Mouse (Mus musculus) Patski (cell line): Measurements from ENCODE around the gene Tifab. TPM values are rescaled to one million over a fixed set of nuclear protein-coding genes. Genes with fewer than 3 reads are reported as not detected.
A peak's percentile ranks its signal among the peaks of the same experiment; 100 is the strongest.

Source experiments
- ATAC-seq: fragments of 100-300 bp; one replicate; pipeline ENCODE4 v1.8.0; 2021
- CTCF ChIA-PET: fragments of 350-600 bp; sonication (Branson Sonifier 250); formaldehyde crosslinking; loops from one replicate; lab custom pipeline; 2022; ENCODE audit warnings: inconsistent platforms; lab: Charles Lee
- POLR2A ChIA-PET: fragments of 350-600 bp; sonication (Branson Sonifier 250); formaldehyde crosslinking; loops from one replicate; lab custom pipeline; 2022; ENCODE audit warnings: antibody characterized with exemption, inconsistent platforms; lab: Charles Lee
- DNase-seq: peaks from one replicate; pipeline ENCODE4 v3.0.0-alpha.2; 2011; ENCODE audit warnings: low read depth, low spot score
- H3K27me3 ChIP-seq: fragments of 371-371 bp; one replicate; pipeline ENCODE4 v1.5.1; 2021
- CTCF ChIP-seq: fragments of 100-300 bp; IDR thresholded peaks from one replicate; pipeline ENCODE4 v1.5.1; 2021
- in situ Hi-C: fragments of 300-500 bp; cut with MboI; formaldehyde crosslinking; loops from 3 replicates; pipeline ENCODE4 v1.11.1; 2018; ENCODE audit warnings: low pct_unique_long_range_greater_than_20kb, mixed read lengths
- polyA plus RNA-seq: library from polyadenylated mRNA; unstranded; gene quantifications from one replicate; pipeline ENCODE4 v1.2.3, GENCODE M21; 2021

Tifab gene
- polyA plus RNA-seq, 1 experiment from 2014 or later, result not detected

DNA sequence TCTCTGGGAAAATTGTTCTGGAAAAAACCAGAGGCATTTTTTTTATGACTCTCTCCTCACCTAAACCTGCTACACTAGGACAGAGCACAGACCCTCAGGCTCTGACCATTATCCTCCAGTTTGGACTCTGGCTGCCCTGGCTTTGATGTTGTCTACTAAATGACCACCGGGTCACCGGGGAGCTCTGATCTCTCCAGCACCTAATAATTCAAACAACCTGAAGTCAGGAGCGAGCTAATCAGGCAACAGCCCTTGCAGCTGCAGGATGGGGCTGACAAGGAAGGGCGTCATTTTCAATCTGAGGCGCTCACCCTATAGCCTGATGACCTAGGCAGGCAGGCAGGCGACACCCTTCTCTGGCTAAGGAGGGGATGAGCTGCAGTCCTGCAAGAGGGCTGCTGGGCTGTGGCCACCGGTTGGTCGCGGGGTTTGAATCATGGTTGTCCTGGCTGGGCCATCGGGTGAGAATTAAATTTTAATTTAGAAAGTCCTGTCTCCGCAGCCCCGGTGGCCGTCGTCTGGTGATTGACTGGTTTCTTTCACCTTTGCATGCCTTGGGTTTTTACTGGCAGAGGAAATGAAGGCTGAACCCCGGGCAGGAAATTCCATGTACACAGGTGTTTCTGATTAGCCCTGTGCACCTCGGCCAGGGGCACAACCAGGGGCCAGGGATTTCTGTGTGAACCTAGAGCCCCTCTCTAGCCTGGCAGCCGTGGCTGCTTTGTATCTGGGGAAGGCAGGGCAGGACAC lies 18.9 kb downstream of the Tifab start:
- no peak for TF ChIP-seq CTCF
- POLR2A ChIA-PET, result no interaction called here
- H3K27me3 ChIP-seq, result peaks cover 15% of the 10 kb centered on the region
- ATAC-seq, result no peak
- DNase-seq, result no peak
- in situ Hi-C loops, result no loop called here
- CTCF ChIA-PET, result no interaction called here

DNA sequence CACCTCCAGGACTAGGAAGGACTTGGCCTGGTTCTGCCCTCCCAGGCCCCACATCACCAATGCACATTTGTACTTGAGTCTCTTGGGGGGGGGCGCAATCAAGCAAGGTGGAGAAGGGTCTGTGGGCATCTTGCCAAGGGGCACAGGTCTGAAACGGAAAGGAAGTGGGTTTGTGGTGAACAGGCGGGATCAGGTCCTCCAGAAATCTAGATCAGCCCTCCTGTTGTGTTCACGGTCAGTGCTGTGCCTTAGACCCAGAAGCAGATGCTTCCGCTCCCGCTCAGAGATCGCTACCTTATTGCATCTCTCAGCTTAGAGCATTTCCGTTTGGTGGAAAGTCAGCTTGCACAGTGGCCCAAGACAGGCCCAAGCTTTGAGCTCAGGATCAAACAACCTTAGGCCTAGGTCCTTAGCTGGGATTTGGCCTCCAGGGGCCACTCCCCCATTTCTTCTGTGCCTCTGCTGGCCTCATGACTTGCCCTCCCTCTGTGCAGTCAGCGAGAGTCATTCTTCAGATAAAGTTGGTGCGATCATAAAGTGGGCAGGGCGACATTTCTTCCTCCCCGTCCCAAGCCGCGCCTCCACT lies 19.6 kb downstream of the Tifab start:
- in situ Hi-C loops, result no loop called here
- ChIA-PET POLR2A (no interaction called here), CTCF (no interaction called here)
- no peak for TF ChIP-seq CTCF
- H3K27me3 ChIP-seq, result peaks cover 15% of the 10 kb centered on the region
- ATAC-seq (no peak), DNase-seq (no peak)

DNA sequence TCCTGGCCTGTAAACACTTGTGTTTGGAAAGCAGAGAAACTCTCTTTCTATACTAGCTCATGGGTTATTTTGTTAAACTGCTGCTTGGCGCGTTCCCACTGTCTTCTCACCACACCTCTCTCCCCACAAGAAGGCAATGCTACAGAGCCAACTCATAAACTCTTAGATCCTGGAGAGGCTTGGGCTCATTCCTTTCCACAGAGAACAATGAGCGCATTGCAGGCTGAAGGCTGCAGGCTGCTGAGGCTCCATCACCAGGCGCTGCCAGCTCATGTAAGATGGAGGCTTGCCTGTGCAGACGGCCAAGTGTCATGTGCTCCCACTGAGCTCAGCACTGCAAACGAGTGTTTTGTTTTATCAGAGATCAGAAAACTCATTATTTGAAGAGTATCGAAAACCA lies 23.0 kb downstream of the Tifab start:
- CTCF ChIA-PET, result interaction anchor here (1.5 kb wide), 1 partner anchor 35 kb away, joined by 3 read pairs; no protein-coding TSS in a partner anchor
- no peak for TF ChIP-seq CTCF
- ATAC-seq (no peak), DNase-seq (no peak)
- H3K27me3 ChIP-seq, result peaks cover 14% of the 10 kb centered on the region
- POLR2A ChIA-PET, result no interaction called here
- in situ Hi-C loops, result no loop called here

DNA sequence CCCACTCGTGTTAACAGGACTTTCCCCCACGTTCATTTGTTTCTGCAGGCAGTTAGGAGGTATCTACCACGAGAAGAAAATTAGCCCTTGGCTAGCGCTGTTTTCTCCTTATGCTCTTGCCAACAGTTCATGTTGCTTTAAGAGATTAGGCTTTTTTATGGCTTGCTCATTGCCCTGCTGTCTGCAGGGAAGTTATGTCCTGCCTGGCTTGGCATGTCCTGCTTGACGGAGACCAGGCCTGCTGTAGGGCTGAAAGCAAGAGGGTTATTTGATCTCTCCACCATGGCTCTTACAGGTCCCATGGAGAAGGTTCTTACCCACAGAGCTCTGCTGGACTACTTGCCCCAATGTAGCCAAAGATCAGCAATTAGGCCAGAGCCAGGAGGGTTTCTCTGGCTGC lies 23.6 kb downstream of the Tifab start:
- CTCF ChIA-PET, result interaction anchor here (1.5 kb wide), 1 partner anchor 35 kb away, joined by 3 read pairs; no protein-coding TSS in a partner anchor
- ATAC-seq (no peak), DNase-seq (no peak)
- in situ Hi-C loops, result no loop called here
- TF ChIP-seq CTCF, result no peak
- POLR2A ChIA-PET, result no interaction called here
- peaks cover 16% of the 10 kb centered on the region for H3K27me3 ChIP-seq

DNA sequence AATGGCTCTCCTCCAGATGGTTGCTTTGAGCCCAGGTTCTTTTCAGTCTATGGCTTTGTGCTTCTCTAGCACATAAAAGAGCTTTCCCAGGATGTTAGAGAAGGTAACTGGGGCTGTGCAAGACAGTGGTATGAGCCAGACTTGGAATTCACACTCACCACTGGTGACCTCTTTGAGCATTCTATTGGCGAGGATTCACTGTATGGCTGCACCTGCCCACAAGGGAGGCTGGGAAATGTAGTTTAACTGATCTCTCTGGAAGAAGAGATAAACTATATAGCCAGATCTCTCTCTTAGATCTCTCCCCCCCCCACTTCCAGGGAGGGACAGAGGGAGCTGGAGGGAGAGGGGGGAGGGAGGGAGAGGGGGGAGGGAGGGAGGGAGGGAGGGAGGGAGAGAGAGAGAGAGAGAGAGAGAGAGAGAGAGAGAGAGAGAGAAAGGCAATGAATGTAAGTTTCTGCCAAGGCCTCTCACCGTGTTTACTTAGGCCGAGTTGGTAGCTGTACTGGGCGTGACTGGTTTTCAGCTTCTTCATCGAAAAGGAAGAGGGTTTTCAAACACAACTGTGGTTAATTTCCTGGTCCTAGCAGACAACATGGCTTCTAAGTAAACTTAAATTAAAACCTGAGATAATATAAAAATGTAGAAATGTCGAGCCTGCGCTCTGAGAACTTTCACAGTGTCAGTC lies 25.8 kb downstream of the Tifab start:
- DNase-seq (no peak), ATAC-seq (no peak)
- ChIA-PET POLR2A (no interaction called here), CTCF (interaction anchor here (0.8 to 1.1 kb wide), 3 partner anchors 15 to 38 kb away, joined by 3 to 8 read pairs (median 4); no protein-coding TSS in a partner anchor)
- in situ Hi-C loops, result no loop called here
- peaks cover 21% of the 10 kb centered on the region for H3K27me3 ChIP-seq
- TF ChIP-seq CTCF, result no peak

DNA sequence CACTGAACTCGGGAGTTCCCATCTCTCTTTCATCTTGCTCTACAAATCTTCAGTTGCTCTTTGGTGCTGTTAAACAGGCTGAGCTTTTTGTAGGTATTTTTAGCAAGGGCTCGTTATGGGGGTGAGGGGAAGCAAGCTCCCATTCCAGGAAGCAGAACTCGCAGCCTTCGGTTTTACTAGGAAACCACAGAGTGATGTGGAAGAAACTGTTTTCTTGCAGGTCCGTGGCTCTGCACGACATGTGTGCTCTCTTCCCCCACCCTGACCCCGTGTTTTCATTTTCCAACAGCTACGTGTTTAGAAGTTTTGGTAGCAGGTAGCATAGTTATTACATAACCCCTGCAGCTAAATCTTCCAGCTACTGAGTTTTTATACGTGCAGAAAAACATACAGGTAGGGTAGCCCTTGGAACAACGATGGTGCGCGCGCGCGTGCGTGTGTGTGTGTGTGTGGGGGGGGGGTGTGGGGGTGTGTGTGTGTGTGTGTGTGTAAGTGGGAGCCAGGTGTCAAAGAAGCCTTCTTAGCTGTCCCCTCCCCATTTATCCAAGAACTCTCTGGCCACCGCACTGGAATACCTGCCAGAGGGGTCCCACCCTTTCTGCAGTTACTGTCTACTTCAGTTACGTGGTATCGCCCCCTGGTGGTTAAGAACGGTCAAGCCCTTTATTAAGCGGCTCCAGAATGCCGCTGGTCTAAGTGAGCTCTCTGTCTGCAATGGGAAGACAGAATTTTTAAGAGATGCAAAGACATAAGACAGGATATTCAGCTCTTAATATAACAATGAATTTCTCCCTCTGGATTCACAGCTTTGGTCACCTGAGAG lies 27.1 kb downstream of the Tifab start:
- peak; percentile 80 for ATAC-seq
- ChIA-PET CTCF (interaction anchor here (0.6 to 1.9 kb wide), 16 partner anchors 8 to 184 kb away, joined by 3 to 17 read pairs (median 4); no protein-coding TSS in a partner anchor), POLR2A (no interaction called here)
- H3K27me3 ChIP-seq, result peaks cover 21% of the 10 kb centered on the region
- TF ChIP-seq CTCF, result peak; percentile 79
- in situ Hi-C loops, result no loop called here
- no peak for DNase-seq

- in situ Hi-C loops, result no loop called here
- ATAC-seq (no peak), DNase-seq (no peak)
- TF ChIP-seq CTCF, result peak; percentile 54
- peaks cover 13% of the 10 kb centered on the region for H3K27me3 ChIP-seq
- ChIA-PET POLR2A (interaction anchor here (0.7 to 1.0 kb wide), 2 partner anchors 10 to 36 kb away, joined by 3 to 4 read pairs; partner anchors contain the start of gene H2afy), CTCF (interaction anchor here (1.0 kb wide), 1 partner anchor 22 kb away, joined by 3 read pairs; no protein-coding TSS in a partner anchor)
Measured at GRCm38 (mm10) chr13:56145523-56145922, 33.2 kb downstream of the Tifab start.

GRCm38 (mm10) chr13:56144021-56144420 lies 34.7 kb downstream of the Tifab start:
- in situ Hi-C loops, result no loop called here
- ChIA-PET CTCF (interaction anchor here (1.0 kb wide), 1 partner anchor 7 kb away, joined by 3 read pairs; no protein-coding TSS in a partner anchor), POLR2A (no interaction called here)
- DNase-seq (no peak), ATAC-seq (no peak)
- peaks cover 14% of the 10 kb centered on the region for H3K27me3 ChIP-seq
- TF ChIP-seq CTCF, result no peak

- no peak for ATAC-seq
- peaks cover 6% of the 10 kb centered on the region for H3K27me3 ChIP-seq
- TF ChIP-seq CTCF, result no peak
- in situ Hi-C loops, result no loop called here
- DNase-seq, result no peak
- POLR2A ChIA-PET, result no interaction called here
- CTCF ChIA-PET, result interaction anchor here (1.0 kb wide), 1 partner anchor 8 kb away, joined by 3 read pairs; no protein-coding TSS in a partner anchor
Measured at GRCm38 (mm10) chr13:56143151-56143513, 35.6 kb downstream of the Tifab start.
